Mouse (Mus musculus): ENCODE measurements around the gene Otop3.
"Not testable (repeated sequence)": the region's sequence is repeated elsewhere in the genome, so short reads cannot be mapped to it uniquely, and the experiment has no call there.

DNA sequence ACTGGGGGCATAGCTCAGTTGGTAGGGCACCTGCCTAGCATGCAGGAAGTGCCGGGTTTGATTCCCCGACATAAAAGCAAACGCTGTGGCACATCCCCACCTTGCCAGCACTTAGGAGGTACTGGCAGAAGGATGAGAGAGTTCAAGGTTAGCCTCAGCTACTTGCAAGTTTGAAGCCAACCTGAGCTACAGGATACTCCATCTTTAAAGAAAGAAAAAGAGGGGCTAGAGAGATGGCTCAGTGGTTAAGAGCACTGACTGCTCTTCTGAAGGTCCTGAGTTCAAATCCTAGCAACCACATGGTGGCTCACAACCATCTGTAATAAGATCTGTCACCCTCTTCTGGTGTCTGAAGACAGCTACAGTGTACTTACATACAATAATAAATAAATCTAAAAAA, 52.3 kb downstream of the Otop3 start:
- TF ChIP-seq POLR2A (IDR thresholded peaks at IDR 0.05; ENCODE audit: borderline replicate concordance, extremely low read depth, insufficient read depth, insufficient read length, poor library complexity, severe bottlenecking); CTCF (IDR thresholded peaks at IDR 0.05; ENCODE audit: borderline replicate concordance, extremely low read depth, insufficient read depth, insufficient read length): not testable (repeated sequence)
